Mouse (Mus musculus) embryonic facial prominence, embryonic 11.5 days (tissue): Measurements from ENCODE around the gene Hbq1b. TPM values are rescaled to one million over a fixed set of nuclear protein-coding genes. Genes with fewer than 3 reads are reported as not detected.

Experiments
- ATAC-seq: fragments of 200-750 bp; cut with Nextera tagmentation; replicated peaks from 2 replicates; pipeline ENCODE4 v1.8.0; 2017; ENCODE audit warnings: low read depth; ENCODE audit not compliant: insufficient number of reproducible peaks, low FRiP score, low TSS enrichment
- DNase-seq: peaks from one replicate; pipeline ENCODE4 v3.0.0-alpha.2; 2015; ENCODE audit warnings: low spot score
- H3K27ac ChIP-seq: fragments of 300-500 bp; sonication (generic); replicated peaks from 2 replicates; pipeline ENCODE4 v1.5.1; 2014; ENCODE audit warnings: mild to moderate bottlenecking, low read depth, low read length, control low read depth
- H3K27me3 ChIP-seq: fragments of 300-500 bp; sonication (generic); 2 replicates; pipeline ENCODE4 v1.6.1; 2014; ENCODE audit warnings: mild to moderate bottlenecking, low read length, moderate library complexity, mixed read lengths; ENCODE audit not compliant: control insufficient read depth, insufficient read depth
- H3K36me3 ChIP-seq: fragments of 300-500 bp; sonication (generic); replicated peaks from 2 replicates; pipeline ENCODE4 v1.6.1; 2014; ENCODE audit warnings: low read depth, mild to moderate bottlenecking, low read length, moderate library complexity, mixed read lengths; ENCODE audit not compliant: control insufficient read depth, insufficient read depth
- H3K4me1 ChIP-seq: fragments of 300-500 bp; sonication (generic); 2 replicates; pipeline ENCODE4 v1.6.1; 2014; ENCODE audit warnings: low read length, mixed read lengths; ENCODE audit not compliant: control insufficient read depth, insufficient read depth
- H3K4me2 ChIP-seq: fragments of 300-500 bp; sonication (generic); 2 replicates; pipeline ENCODE4 v1.6.1; 2014; ENCODE audit warnings: low read depth, mild to moderate bottlenecking, control low read depth, low read length, moderate library complexity
- H3K4me3 ChIP-seq: fragments of 300-500 bp; sonication (generic); 2 replicates; pipeline ENCODE4 v1.5.1; 2014; ENCODE audit warnings: low read depth, low read length, control low read depth
- H3K9ac ChIP-seq: fragments of 300-500 bp; sonication (generic); replicated peaks from 2 replicates; pipeline ENCODE4 v1.6.1; 2014; ENCODE audit warnings: mild to moderate bottlenecking, control low read depth, low read length
- H3K9me3 ChIP-seq: fragments of 300-500 bp; sonication (generic); replicated peaks from 2 replicates; pipeline ENCODE4 v1.6.1; 2016; ENCODE audit warnings: mild to moderate bottlenecking, low read length, inconsistent platforms, mixed read lengths; ENCODE audit not compliant: control insufficient read depth
- WGBS: fragments of 180-500 bp; shearing (Covaris S2); extraction: QIAGEN DNeasy Blood & Tissue Kit; methylation state at CpG from one replicate; pipeline ENCODE4 v1.1.7; 2014; 5-methylcytosine and 5-hydroxymethylcytosine counted together
- polyA plus RNA-seq: library from polyadenylated mRNA; unstranded; fragments of >200 nt; fragmentation: Nextera tagmentation; extraction: Ambion mirVana; gene quantifications from 2 replicates; pipeline ENCODE4 v1.2.1, GENCODE M21; 2014

Hbq1b gene
- polyA plus RNA-seq, 1 experiment from 2014 or later = 6.3 TPM

DNA sequence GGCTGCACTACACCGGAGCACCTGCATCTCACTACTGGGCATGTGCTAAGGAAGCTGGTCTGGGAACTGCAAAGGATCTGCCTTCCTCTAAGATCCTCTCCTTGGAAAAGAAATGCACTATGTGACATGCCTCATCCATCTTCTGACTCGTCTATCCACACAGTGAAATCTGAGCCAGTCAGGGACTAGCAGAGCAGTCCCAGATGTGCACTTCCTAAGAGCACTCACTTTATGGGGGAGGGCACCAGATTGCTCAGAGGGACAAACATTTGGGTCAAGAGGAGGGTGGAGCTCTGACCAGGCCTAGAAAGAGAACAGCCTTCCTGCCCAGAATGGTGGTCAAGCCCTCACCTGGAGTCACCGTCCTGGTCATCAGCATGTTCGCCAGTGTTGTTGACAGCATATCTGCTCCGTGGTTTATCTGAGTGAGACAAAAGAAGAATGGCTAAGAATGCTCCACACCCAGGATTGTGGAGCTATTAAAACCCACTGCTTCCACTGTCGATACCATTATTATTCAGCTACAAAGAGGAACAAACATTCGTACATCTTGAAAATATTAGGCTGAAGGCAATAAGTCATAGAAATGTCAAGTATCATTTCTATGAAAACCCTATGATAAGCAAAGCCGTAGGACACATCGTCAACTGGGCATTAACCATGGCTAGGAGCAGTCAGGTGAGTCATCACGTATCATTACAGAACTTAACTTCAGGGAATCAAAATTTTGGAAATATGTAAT lies 23.9 kb upstream of the Hbq1b start:
- no peak for ATAC-seq
- Histone ChIP-seq H3K36me3 (no peaks in the 10 kb centered on the region; the same call in 1 of the 2 replicates), H3K9ac (no peak overlapping the region), H3K4me1 (no peaks in the 10 kb centered on the region), H3K4me3 (no peak overlapping the region), H3K27ac (no peak overlapping the region), H3K9me3 (no peaks in the 10 kb centered on the region), H3K4me2 (no peak overlapping the region), H3K27me3 (no peaks in the 10 kb centered on the region)
- no peak for DNase-seq
- WGBS = 74% methylated on average over 10 of the region's 10 CpGs

DNA sequence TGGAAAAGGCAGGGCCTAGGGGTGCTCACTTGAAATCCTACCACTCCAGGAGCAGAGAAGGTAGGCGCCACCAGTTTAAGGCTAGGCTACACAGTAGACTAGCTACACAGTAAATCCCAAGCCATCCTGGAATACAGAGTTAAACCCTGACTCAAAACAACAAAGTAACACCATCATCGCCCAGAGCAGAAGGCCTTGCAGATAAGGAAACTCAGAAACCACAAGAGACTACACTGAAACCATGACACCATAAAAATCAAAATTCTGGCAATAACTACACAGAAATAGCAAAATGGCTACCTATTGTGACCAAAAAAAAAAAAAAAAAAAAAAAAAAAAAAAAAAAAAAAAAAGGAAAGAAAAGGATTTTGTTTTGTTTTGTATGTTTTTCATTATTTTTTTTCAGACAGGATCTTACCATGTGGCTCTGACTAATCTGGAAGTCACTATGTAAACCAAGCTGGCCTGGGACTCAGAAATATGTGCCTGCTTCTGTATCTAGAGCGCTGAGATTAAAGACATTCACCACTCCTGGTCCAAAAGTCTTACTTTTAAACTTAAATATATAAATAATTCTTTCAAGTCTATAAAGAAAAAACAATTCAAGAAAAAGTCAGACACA lies 21.5 kb upstream of the Hbq1b start:
- Histone ChIP-seq H3K4me2 (no peak overlapping the region), H3K4me3 (no peak overlapping the region), H3K9me3 (no peaks in the 10 kb centered on the region), H3K27ac (no peak overlapping the region), H3K9ac (no peak overlapping the region), H3K4me1 (no peaks in the 10 kb centered on the region), H3K27me3 (no peaks in the 10 kb centered on the region), H3K36me3 (no peaks in the 10 kb centered on the region; the same call in 1 of the 2 replicates)
- ATAC-seq (no peak), DNase-seq (no peak)
- 92% methylated on average over 3 of the region's 3 CpGs for WGBS

GRCm38 (mm10) chr11:32266194-32266593 lies 20.6 kb upstream of the Hbq1b start:
- no peak overlapping the region for H3K4me2 ChIP-seq

DNA sequence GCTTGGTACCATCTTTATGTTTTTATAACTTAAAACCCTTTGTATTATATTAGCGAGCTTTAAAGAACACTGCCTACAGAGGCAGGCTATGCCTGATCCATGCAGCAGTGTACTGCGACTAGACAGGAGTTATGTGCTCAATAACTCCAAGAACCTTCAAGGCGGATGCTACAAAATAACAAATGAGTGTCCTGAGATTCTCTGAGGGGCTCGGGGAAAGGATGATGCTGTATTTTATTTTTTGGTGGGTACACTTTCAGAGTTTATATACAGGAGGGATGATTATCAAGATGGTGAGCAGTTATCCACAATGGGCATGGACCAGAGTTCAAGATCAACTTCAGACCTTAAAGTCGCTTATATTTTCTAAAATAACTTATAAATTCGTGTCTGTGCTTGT lies 20.0 kb upstream of the Hbq1b start:
- WGBS = 33% methylated on average over 6 of the region's 6 CpGs
- no peaks in the 10 kb centered on the region for H3K4me1 ChIP-seq
- DNase-seq (peak; percentile 15), ATAC-seq (no peak)
- H3K36me3 ChIP-seq = no peaks in the 10 kb centered on the region
- peak overlapping the region; percentile 91 for H3K9ac ChIP-seq
- H3K4me2 ChIP-seq = peak overlapping the region; percentile 61
- peak overlapping the region; percentile 91 for H3K27ac ChIP-seq
- H3K9me3 ChIP-seq = no peaks in the 10 kb centered on the region
- H3K4me3 ChIP-seq = peak overlapping the region; percentile 75
- H3K27me3 ChIP-seq = no peaks in the 10 kb centered on the region

More at GRCm38 (mm10) chr11:32266194-32266593, 20.6 kb upstream of the Hbq1b start:
- 95% methylated on average over 6 of the region's 6 CpGs for WGBS
- H3K9ac ChIP-seq = no peak overlapping the region
- H3K4me3 ChIP-seq = no peak overlapping the region
- DNase-seq = no peak
- H3K36me3 ChIP-seq = no peaks in the 10 kb centered on the region
- no peaks in the 10 kb centered on the region for H3K9me3 ChIP-seq
- H3K4me1 ChIP-seq = no peaks in the 10 kb centered on the region
- H3K27ac ChIP-seq = no peak overlapping the region
- H3K27me3 ChIP-seq = no peaks in the 10 kb centered on the region
- ATAC-seq = no peak

DNA sequence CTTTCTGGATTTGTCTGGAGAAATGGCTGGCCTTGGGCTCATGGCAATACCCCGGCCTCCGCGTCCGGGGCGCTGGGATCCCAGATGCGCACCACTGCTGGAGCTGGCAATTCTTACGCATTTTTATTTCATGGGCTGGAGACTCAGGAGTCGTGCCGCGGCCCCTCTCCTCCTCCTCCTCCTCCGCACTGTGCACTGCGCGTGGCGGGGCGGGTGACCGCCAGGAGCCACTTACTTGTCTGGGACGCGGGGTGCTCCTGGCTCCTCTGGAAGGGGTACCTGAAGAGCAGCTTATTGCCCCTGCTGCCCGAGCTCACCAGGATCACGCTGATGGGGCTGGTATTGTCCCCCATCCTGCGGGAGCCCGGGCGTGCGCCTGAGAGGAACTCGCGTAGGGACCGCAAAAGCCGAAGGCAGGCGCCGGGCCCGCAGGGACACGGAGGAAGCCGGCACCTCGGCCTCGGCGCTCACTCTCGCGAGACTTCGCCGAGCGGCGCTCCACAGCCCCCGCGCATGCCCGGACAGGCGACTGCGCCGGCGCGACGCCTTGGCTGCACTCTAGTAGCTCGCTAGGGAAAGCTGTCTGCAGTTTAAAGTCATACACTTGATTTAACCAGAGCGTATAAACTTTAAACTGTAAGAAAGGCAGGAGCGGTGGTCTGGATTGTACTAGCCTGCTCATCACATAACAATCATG lies 19.4 kb upstream of the Hbq1b start, which contains the start of gene Nprl3:
Nprl3 (minus strand) TSS at position 520 of the 697 bp plus-strand sequence.
- under 1% methylated on average over 54 of the region's 54 CpGs for WGBS
- no peaks in the 10 kb centered on the region for H3K36me3 ChIP-seq

GRCm38 (mm10) chr11:32267964-32268363 lies 18.8 kb upstream of the Hbq1b start:
- H3K9me3 ChIP-seq = no peaks in the 10 kb centered on the region
- ATAC-seq (peak; percentile 22), DNase-seq (no peak)
- 23% methylated on average over 5 of the region's 5 CpGs for WGBS
- H3K36me3 ChIP-seq = no peaks in the 10 kb centered on the region
- H3K4me2 ChIP-seq = peak overlapping the region; percentile 61
- H3K27ac ChIP-seq = 0 out of 2 replicates have a peak overlapping the region, but pooled peaks have one; percentile 91
- H3K4me3 ChIP-seq = peak overlapping the region; percentile 75
- H3K27me3 ChIP-seq = no peaks in the 10 kb centered on the region
- H3K9ac ChIP-seq = peak overlapping the region; percentile 91
- no peaks in the 10 kb centered on the region for H3K4me1 ChIP-seq

More for the DNA sequence above, 19.4 kb upstream of the Hbq1b start, which contains the start of gene Nprl3:
- Histone ChIP-seq H3K4me1 (no peaks in the 10 kb centered on the region), H3K27me3 (no peaks in the 10 kb centered on the region), H3K4me2 (peak within 1 kb of the TSS; percentile 61), H3K27ac (peak within 1 kb of the TSS; percentile 91), H3K9me3 (no peaks in the 10 kb centered on the region), H3K4me3 (peak within 1 kb of the TSS; percentile 75), H3K9ac (peak within 1 kb of the TSS; percentile 91)
- ATAC-seq (peak; percentile 98), DNase-seq (peak; percentile 96)

DNA sequence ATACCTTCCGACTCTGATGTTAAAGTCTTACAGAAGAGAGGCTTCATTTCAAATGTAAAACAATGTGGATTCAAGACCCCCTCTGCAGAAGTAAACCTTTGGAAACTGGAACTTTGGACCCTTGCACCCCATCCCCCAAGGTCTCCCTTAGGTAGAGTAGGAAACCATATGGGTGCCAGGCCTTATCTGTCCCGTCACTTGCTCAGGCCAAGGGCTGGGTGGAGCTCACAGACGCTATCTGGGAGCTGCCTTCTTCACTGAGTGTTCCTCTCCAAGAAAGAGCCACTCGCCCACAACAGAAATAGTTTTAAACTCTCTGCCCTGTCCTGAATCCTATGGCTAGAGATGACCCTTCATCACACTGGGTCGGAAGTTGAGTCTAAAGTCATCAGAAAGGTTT lies 17.8 kb upstream of the Hbq1b start:
- Histone ChIP-seq H3K4me3 (no peak overlapping the region), H3K4me1 (no peaks in the 10 kb centered on the region), H3K27ac (no peak overlapping the region), H3K36me3 (no peaks in the 10 kb centered on the region), H3K9me3 (no peaks in the 10 kb centered on the region), H3K27me3 (no peaks in the 10 kb centered on the region), H3K4me2 (no peak overlapping the region), H3K9ac (no peak overlapping the region)
- no peak for ATAC-seq
- WGBS = 84% methylated on average over 5 of the region's 5 CpGs
- DNase-seq = no peak
